Mouse (Mus musculus) cerebellum, adult 2 months (tissue): ENCODE measurements at regions not wholly inside any gene's neighbourhood (a gene's known extent, or its start where the extent isn't known, plus 50 kb on each side); places are given as distances from the start of the nearest gene placed in this dataset.

Experiments used
- DNase-seq, 2 experiments: peaks; one replicate each; pipeline ENCODE4 v3.0.0; 2021
- H3K27ac ChIP-seq: fragments of 200-500 bp; 2 replicates; pipeline ENCODE4 v1.5.1; 2012; ENCODE audit warnings: low read length, control low read depth, inconsistent platforms; ENCODE audit not compliant: insufficient read depth
- H3K27me3 ChIP-seq: fragments of 200-500 bp; 2 replicates; pipeline ENCODE4 v1.6.1; 2012; ENCODE audit warnings: inconsistent platforms, mild to moderate bottlenecking, low read length, moderate library complexity; ENCODE audit not compliant: control insufficient read depth, insufficient read depth
- H3K4me1 ChIP-seq: fragments of 200-500 bp; 2 replicates; pipeline ENCODE4 v1.6.1; 2011; ENCODE audit warnings: low read length; ENCODE audit not compliant: control insufficient read depth, insufficient read depth
- H3K4me3 ChIP-seq: fragments of 200-500 bp; replicated peaks from 2 replicates; pipeline ENCODE3; 2011; ENCODE audit warnings: mild to moderate bottlenecking, low read depth, low read length, control low read depth; ENCODE audit not compliant: insufficient read depth
- CTCF ChIP-seq: fragments of 200-500 bp; IDR thresholded peaks from 2 replicates; pipeline ENCODE4 v1.5.1; 2011; ENCODE audit warnings: low read depth, mild to moderate bottlenecking, control low read depth, low read length, moderate library complexity, borderline replicate concordance; ENCODE audit not compliant: insufficient read depth
- POLR2A ChIP-seq: fragments of 200-500 bp; IDR thresholded peaks from 2 replicates; pipeline ENCODE4 v1.6.1; 2011; ENCODE audit warnings: low read length, control low read depth, borderline replicate concordance; ENCODE audit not compliant: insufficient read depth
- WGBS: fragments of 180-500 bp; shearing (Covaris S2); methylation state at CpG from one replicate; pipeline ENCODE4 v1.1.7; 2018; 5-methylcytosine and 5-hydroxymethylcytosine counted together

DNA sequence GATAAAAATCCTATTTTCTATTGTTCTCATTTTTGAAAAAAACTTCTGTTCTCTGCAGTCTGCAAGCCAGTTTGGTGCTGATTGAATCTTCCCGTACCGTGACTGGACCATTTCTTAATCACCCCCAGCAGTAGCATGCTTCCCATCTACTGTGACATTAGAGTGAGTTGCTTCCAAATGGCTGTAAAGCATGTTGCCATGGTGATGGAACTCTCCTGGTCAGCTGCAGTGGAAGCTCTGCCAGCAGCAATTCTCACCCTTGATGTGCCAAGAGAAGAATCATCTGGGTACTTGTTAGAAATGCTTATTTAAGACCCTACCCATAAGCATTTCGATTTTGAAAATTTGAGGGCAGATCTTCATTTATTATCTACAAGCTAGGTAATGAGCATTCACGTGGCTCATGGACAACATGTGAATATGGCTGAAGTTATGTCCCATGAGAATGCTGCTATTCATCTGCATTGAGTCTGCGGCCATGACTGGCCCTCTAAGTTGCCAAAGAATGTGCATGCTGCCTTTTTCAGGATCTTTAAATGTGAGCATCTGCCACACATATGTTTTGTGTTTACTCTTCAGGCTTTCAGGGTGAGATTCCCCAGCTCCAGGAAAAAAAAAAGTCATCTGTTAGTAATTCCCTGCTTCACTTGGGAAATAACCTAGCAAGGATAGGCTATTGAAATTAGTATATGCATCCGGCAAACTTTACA lies 62.8 kb downstream of the H2al1n start:
- H3K4me1 ChIP-seq, result no peaks in the 10 kb centered on the region
- DNase-seq, result peak in 1 of 2 experiments; percentile 4

DNA sequence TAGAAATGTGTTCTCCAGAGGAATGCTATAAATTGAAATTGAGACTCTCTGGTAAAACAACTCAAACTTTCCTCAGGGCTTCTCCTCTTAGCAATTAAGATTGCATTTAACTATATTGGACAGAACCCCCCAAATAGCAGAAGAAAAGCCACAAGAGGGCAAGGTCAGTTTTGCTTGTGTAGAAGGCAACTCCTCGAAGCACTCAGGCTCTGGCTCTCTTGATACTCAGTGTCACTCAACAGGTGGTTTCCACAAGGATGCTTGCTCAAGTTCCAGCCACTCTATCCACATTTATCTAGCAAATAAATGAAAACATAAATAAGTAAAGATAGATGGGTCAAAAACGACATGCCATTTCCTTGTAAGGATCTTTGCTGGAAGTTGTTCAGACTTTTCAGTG lies 68.4 kb downstream of the H2al1n start:
- DNase-seq, result no peak
- Histone ChIP-seq H3K27me3 (no peaks in the 10 kb centered on the region), H3K4me1 (no peaks in the 10 kb centered on the region), H3K4me3 (no peak overlapping the region), H3K27ac (no peak overlapping the region)
- TF ChIP-seq POLR2A, result no peak
- no peak for TF ChIP-seq CTCF
- WGBS, result 70% methylated on average over 2 of the region's 2 CpGs

More for the DNA sequence above, 62.8 kb downstream of the H2al1n start:
- H3K27ac ChIP-seq, result no peak overlapping the region
- 23% methylated on average over 6 of the region's 6 CpGs for WGBS
- H3K4me3 ChIP-seq, result no peak overlapping the region
- TF ChIP-seq CTCF, result no peak
- TF ChIP-seq POLR2A, result no peak
- H3K27me3 ChIP-seq, result no peaks in the 10 kb centered on the region

DNA sequence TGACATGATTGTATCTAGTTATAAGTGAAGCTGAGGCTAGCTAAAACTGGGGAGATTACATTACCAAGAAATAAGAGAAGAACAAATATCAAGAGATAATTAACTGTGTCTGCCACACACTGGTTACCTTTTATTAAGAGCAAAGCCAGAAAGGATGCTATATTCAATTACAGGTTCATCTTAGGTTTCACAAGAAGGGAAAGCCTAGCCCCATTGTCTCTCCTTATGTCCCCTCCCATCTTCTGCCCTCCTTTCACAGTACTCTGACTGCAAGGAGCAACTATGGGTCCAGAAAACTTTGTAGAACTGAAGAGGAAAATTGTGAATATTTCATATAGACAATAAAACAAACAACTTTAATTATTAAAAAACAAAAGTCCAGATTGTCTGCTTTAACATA lies 68.8 kb downstream of the H2al1n start:
- no peak for DNase-seq
- Histone ChIP-seq H3K4me1 (no peaks in the 10 kb centered on the region), H3K4me3 (no peak overlapping the region), H3K27me3 (no peaks in the 10 kb centered on the region), H3K27ac (no peak overlapping the region)
- TF ChIP-seq POLR2A (no peak), CTCF (no peak)

DNA sequence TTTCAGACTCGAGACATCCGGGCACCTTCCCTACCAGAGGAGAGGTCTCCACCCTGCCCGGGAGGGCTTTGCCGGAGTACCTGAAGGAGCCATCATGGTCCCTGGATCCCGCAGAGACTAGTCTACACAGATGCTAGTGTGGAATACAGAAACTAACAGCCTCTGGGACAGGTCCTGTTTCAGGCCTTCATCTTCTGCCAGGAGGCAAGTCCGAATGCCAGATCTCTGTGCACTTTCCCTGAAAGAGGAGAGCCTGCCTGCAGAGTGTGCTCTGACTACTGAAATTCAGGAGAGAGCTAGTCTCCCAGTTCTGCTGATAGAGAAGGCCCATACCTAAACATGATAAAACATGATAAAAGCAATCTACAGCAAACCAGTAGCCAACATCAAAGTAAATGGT lies 83.9 kb downstream of the H2al1n start:
- no peak overlapping the region for H3K4me3 ChIP-seq
- no peak for DNase-seq
- H3K27ac ChIP-seq, result no peak overlapping the region
- no peaks in the 10 kb centered on the region for H3K4me1 ChIP-seq
- no peaks in the 10 kb centered on the region for H3K27me3 ChIP-seq
- TF ChIP-seq POLR2A, result no peak
- TF ChIP-seq CTCF, result no peak
- WGBS, result 91% methylated on average over 6 of the region's 6 CpGs

DNA sequence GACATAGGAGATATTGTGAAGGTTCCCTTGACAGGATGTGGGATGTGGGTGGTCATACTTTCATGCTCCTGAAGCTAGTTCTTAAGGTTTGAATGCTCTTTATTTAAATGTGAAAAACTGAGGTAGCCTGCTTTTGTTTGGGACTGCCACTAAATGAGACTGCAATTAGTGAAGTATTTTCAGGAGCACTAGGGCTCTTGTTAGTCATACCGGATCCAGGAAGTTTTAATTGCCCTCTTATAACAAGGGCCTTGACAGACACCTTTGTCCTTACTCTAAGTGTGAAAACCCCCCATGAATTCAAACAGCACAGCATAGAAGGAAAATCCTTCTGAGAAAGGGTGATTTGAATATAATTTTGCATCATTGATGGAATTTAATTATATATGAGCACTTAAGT lies 91.2 kb downstream of the H2al1n start:
- Histone ChIP-seq H3K4me1 (no peaks in the 10 kb centered on the region), H3K27ac (no peak overlapping the region), H3K4me3 (no peak overlapping the region), H3K27me3 (no peaks in the 10 kb centered on the region)
- no peak for TF ChIP-seq POLR2A
- no peak for TF ChIP-seq CTCF
- no peak for DNase-seq
- WGBS, result 45% methylated on average over 1 of the region's 1 CpGs

DNA sequence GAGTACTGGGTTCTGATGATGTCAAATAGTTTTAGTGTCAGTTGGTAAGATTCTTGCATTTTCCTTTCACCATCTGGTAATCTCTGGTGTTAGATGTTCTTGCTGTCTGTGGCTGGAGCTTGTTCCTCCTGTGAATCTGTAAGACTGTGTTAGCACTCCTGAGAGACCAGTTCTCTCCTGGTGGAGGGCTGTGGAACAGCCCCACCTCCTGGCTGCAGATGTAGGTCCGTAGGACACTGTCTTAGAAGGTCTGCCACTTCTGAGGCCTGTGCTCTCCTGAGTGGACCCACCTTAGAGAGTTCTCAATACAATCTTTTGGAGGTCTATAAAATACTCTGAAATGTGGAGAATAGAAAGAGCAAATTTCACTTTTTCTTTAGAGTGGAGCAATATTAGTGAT lies 101.8 kb downstream of the H2al1n start:
- H3K4me1 ChIP-seq, result no peaks in the 10 kb centered on the region
- no peak for DNase-seq
- no peak overlapping the region for H3K4me3 ChIP-seq
- H3K27ac ChIP-seq, result no peak overlapping the region
- WGBS, result 85% methylated on average over 1 of the region's 1 CpGs
- H3K27me3 ChIP-seq, result no peaks in the 10 kb centered on the region
- TF ChIP-seq CTCF, result no peak
- TF ChIP-seq POLR2A, result no peak

DNA sequence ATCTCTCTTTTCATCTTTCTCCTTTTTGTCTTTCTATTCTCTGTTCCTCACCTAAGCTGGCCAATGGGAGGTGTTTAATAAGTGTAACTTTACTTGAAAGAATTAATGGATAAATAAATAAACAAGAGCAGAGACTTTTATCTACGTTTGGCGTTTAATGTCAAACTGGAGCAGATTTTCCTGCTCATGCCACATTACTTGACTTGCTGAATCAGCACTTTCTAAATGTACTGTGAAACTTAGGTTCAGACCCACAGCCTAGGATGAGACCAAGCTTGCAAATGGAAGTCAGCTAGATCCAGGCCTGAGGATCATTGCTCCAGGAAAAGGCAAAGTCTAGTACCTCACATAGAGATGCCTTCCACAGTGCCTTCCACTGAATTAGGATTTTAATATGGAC lies 141.5 kb downstream of the H2al1n start:
- TF ChIP-seq POLR2A, result no peak
- no peak for TF ChIP-seq CTCF
- no peaks in the 10 kb centered on the region for H3K27me3 ChIP-seq
- no peak overlapping the region for H3K27ac ChIP-seq
- no peak overlapping the region for H3K4me3 ChIP-seq
- DNase-seq, result no peak
- no peaks in the 10 kb centered on the region for H3K4me1 ChIP-seq
- 84% methylated on average over 2 of the region's 2 CpGs for WGBS

DNA sequence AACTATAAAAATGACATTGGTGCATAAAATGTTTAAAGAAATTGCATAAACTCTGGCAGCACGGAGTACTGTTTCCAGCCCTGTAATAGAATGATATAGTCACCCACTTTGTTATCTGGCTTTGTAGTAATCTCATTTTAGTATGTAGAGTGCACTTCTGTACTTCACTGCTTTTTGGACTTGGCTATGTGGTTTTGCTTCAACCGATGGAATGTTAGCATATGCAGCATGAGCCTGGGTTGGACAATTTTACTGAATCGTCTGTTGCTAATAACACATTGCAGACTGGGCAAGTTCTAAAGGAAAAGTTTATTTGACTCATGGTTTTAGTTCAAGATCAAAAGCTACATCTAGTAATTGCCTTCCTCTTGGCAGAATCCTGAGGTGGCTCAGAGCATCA lies 142.4 kb downstream of the H2al1n start:
- 70% methylated on average over 3 of the region's 3 CpGs for WGBS
- TF ChIP-seq CTCF (no peak), POLR2A (no peak)
- H3K27ac ChIP-seq, result no peak overlapping the region
- H3K27me3 ChIP-seq, result no peaks in the 10 kb centered on the region
- no peak for DNase-seq
- H3K4me3 ChIP-seq, result no peak overlapping the region
- H3K4me1 ChIP-seq, result no peaks in the 10 kb centered on the region

DNA sequence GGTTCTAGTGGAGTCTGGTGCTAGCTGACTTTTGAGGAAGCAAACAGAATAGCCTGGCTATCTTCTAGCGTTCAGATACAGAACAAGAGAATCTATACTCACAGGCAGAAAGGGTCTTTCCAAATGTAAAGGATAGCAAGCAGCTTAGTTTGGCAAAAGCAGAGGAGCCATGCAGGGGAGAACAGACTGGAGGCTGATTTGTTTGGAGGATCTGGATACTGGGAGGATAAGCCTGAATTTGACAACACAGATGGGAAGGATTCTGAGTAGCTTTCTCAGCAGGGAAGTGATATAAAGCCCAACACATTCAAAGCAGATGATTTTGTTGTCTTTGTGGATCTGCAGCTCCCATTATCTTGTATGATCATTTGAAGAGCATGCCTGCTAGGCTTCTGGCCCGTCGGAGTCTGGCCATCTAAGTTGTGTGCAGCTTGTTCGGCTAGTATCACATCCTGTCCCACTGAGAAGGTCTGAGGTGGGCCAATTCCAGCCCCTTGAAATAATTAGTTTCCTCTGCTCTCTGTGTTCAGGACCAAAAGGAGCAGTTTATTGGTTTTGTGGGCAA lies 145.6 kb downstream of the H2al1n start:
- H3K27me3 ChIP-seq, result no peaks in the 10 kb centered on the region
- H3K27ac ChIP-seq, result no peak overlapping the region
- H3K4me1 ChIP-seq, result no peaks in the 10 kb centered on the region
- peak in 1 of 2 experiments; percentile 37 for DNase-seq
- TF ChIP-seq CTCF (no peak), POLR2A (no peak)
- H3K4me3 ChIP-seq, result no peak overlapping the region
- 17% methylated on average over 4 of the region's 4 CpGs for WGBS
